Mouse (Mus musculus) forebrain, embryonic 16.5 days (tissue): ENCODE measurements around the gene Gorasp1. TPM values are rescaled to one million over a fixed set of nuclear protein-coding genes. Genes with fewer than 3 reads are reported as not detected.

ENCODE experiments used
- ATAC-seq: fragments of 200-750 bp; cut with Nextera tagmentation; 2 replicates; pipeline ENCODE4 v1.8.0; 2017; ENCODE audit warnings: mild to moderate bottlenecking, moderate library complexity
- H3K27ac ChIP-seq: fragments of 300-500 bp; sonication (generic); 2 replicates; pipeline ENCODE4 v1.5.1; 2014; ENCODE audit warnings: low read length, control low read depth
- H3K27me3 ChIP-seq: fragments of 300-500 bp; sonication (generic); replicated peaks from 2 replicates; pipeline ENCODE4 v1.6.1; 2014; ENCODE audit warnings: low read length; ENCODE audit not compliant: control insufficient read depth, insufficient read depth
- H3K36me3 ChIP-seq: fragments of 300-500 bp; sonication (generic); 2 replicates; pipeline ENCODE4 v1.6.1; 2014; ENCODE audit not compliant: control insufficient read depth, insufficient read depth
- H3K4me1 ChIP-seq: fragments of 300-500 bp; sonication (generic); replicated peaks from 2 replicates; pipeline ENCODE4 v1.6.1; 2014; ENCODE audit warnings: low read length; ENCODE audit not compliant: control insufficient read depth, insufficient read depth
- H3K4me2 ChIP-seq: fragments of 300-500 bp; sonication (generic); 2 replicates; pipeline ENCODE4 v1.6.1; 2014; ENCODE audit warnings: mild to moderate bottlenecking, low read length, control low read depth
- H3K4me3 ChIP-seq: fragments of 300-500 bp; sonication (generic); replicated peaks from 2 replicates; pipeline ENCODE4 v1.5.1; 2014; ENCODE audit warnings: mild to moderate bottlenecking, low read length, control low read depth
- H3K9ac ChIP-seq: fragments of 300-500 bp; sonication (generic); replicated peaks from 2 replicates; pipeline ENCODE4 v1.6.1; 2014; ENCODE audit warnings: low read depth, low read length, control low read depth
- H3K9me3 ChIP-seq: fragments of 300-500 bp; sonication (generic); 2 replicates; pipeline ENCODE4 v1.6.1; 2016; ENCODE audit warnings: low read length; ENCODE audit not compliant: control insufficient read depth
- WGBS: fragments of 180-500 bp; shearing (Covaris S2); extraction: QIAGEN DNeasy Blood & Tissue Kit; methylation state at CpG from one replicate; pipeline ENCODE4 v1.1.7; 2014; 5-methylcytosine and 5-hydroxymethylcytosine counted together
- polyA plus RNA-seq: library from polyadenylated mRNA; unstranded; fragments of >200 nt; fragmentation: Nextera tagmentation; extraction: Ambion mirVana; gene quantifications from 2 replicates; pipeline ENCODE4 v1.2.1, GENCODE M21; 2015

The Gorasp1 gene
- polyA plus RNA-seq, 1 experiment from 2014 or later = 30.4 TPM

DNA sequence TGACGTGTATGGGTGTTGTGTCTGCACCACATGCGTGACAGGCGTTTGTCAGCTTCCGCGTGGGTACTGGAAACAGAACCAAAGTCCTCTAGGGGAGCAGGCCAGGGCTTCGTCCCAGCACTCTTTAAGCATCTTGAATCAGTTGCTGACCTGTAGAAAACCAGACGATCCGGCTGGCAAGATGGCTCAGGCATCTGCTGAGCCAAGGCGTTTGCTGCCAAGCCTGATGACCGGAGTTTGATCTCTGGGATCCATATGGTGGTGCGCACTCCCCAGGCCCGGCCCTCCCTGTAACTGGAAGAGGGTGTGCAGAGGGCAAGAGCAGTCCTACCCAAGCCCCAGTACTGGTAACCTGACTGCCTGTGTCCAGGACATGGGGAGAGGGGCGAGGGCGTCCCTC, 4.5 kb upstream of the Gorasp1 start:
- Histone ChIP-seq H3K9me3 (no peaks in the 10 kb centered on the region), H3K9ac (no peak overlapping the region), H3K4me2 (no peak overlapping the region), H3K4me1 (peaks cover 4% of the 10 kb centered on the region), H3K27ac (no peak overlapping the region), H3K36me3 (no peaks in the 10 kb centered on the region), H3K4me3 (no peak overlapping the region), H3K27me3 (no peaks in the 10 kb centered on the region)
- no peak for ATAC-seq
- 77% methylated on average over 14 of the region's 14 CpGs for WGBS

GRCm38 (mm10) chr9:119941407-119941806, 4.0 kb upstream of the Gorasp1 start:
- Histone ChIP-seq H3K9ac (no peak overlapping the region), H3K4me3 (no peak overlapping the region), H3K4me2 (no peak overlapping the region), H3K36me3 (no peaks in the 10 kb centered on the region), H3K9me3 (no peaks in the 10 kb centered on the region), H3K4me1 (peaks cover 8% of the 10 kb centered on the region), H3K27ac (no peak overlapping the region), H3K27me3 (no peaks in the 10 kb centered on the region)
- 77% methylated on average over 5 of the region's 5 CpGs for WGBS
- ATAC-seq = no peak

DNA sequence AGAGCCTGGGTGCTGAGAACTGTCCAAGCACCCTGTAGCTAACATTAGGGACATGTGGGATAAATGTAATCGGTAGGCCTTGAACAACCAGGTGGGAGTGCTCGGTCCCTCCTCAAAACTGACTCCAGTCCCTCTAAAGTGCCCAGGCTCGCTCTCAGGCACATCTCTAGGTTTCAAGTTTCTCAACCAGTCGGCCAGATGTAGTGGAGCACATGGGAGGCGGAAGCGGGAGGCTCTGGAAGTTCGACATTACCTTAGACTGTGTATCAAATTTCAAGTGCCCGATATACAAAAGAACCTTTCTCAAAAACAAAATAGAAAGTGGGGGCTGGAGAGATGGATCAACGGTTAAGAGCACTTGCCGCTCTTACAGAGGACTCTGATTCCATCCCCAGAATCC, 2.3 kb upstream of the Gorasp1 start:
- Histone ChIP-seq H3K9me3 (no peaks in the 10 kb centered on the region), H3K36me3 (no peaks in the 10 kb centered on the region), H3K4me3 (no peak overlapping the region), H3K4me2 (no peak overlapping the region), H3K4me1 (peaks cover 12% of the 10 kb centered on the region), H3K27ac (no peak overlapping the region), H3K9ac (no peak overlapping the region), H3K27me3 (no peaks in the 10 kb centered on the region)
- ATAC-seq = no peak
- WGBS = 69% methylated on average over 10 of the region's 10 CpGs

DNA sequence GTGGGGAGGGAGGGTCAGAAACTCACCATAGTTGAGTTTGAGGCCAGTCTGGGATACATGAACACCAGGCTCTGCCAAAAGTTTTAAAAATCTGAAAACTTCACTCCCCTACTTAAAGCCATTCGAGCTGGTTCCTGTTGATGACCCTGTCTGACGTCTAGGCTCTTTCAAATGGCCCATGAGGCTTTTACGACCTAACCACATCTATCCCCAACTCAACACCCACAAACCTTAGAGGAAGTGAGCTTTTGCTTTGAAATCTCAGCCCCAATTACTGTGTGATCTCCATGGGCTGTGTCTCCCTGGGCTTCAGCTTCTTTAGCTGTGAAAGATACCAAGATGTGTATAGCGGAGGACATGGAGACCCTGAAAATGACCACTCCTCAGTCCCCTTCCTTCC, 1.1 kb upstream of the Gorasp1 start:
- no peak overlapping the region for H3K4me3 ChIP-seq
- H3K36me3 ChIP-seq = no peaks in the 10 kb centered on the region
- 87% methylated on average over 4 of the region's 4 CpGs for WGBS
- H3K27me3 ChIP-seq = no peaks in the 10 kb centered on the region
- H3K27ac ChIP-seq = no peak overlapping the region
- H3K4me2 ChIP-seq = no peak overlapping the region
- ATAC-seq = no peak
- H3K9me3 ChIP-seq = no peaks in the 10 kb centered on the region
- no peak overlapping the region for H3K9ac ChIP-seq
- peaks cover 12% of the 10 kb centered on the region for H3K4me1 ChIP-seq

- no peak for ATAC-seq
- H3K4me1 ChIP-seq = peaks cover 12% of the 10 kb centered on the region
- whole genome bisulfite sequencing = 92% methylated on average over 6 of the region's 6 CpGs
- H3K36me3 ChIP-seq = no peaks in the 10 kb centered on the region
- no peaks in the 10 kb centered on the region for H3K27me3 ChIP-seq
- no peak overlapping the region for H3K9ac ChIP-seq
- no peak overlapping the region for H3K4me3 ChIP-seq
- no peak overlapping the region for H3K4me2 ChIP-seq
- no peaks in the 10 kb centered on the region for H3K9me3 ChIP-seq
- H3K27ac ChIP-seq = no peak overlapping the region
Measured at GRCm38 (mm10) chr9:119933675-119934074, 3.7 kb downstream of the Gorasp1 start.

GRCm38 (mm10) chr9:119932358-119932757, 5.0 kb downstream of the Gorasp1 start:
- peaks cover 4% of the 10 kb centered on the region; the same call in 1 of the 2 replicates for H3K36me3 ChIP-seq
- H3K4me3 ChIP-seq = no peak overlapping the region
- no peak overlapping the region for H3K9ac ChIP-seq
- H3K4me2 ChIP-seq = no peak overlapping the region
- no peak for ATAC-seq
- 93% methylated on average over 12 of the region's 12 CpGs for WGBS
- H3K9me3 ChIP-seq = no peaks in the 10 kb centered on the region
- H3K27me3 ChIP-seq = no peaks in the 10 kb centered on the region
- no peak overlapping the region for H3K27ac ChIP-seq
- peaks cover 8% of the 10 kb centered on the region for H3K4me1 ChIP-seq

DNA sequence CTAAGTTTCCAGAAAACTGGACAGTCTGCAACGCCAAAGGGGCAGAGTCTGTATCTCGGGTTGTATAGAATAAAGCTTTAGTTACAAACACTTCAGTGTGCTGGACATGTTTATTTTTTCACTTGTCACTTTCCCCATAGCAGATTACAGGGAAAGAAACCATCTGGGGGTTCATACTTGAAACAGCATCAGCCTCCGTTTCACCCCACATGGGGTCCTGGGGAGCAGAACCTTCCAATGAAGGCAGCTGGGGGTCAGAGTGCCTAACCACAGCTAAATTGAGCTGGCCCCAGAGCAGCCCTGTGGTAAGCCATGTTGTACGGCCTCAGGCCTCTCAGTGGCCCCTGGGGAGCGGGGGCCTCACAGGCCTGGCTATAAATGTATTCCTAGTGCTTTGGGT, 10.9 kb downstream of the Gorasp1 start:
- Histone ChIP-seq H3K36me3 (peaks cover 34% of the 10 kb centered on the region), H3K27ac (no peak overlapping the region), H3K4me1 (no peaks in the 10 kb centered on the region), H3K27me3 (no peaks in the 10 kb centered on the region), H3K4me2 (no peak overlapping the region), H3K9me3 (no peaks in the 10 kb centered on the region), H3K9ac (no peak overlapping the region), H3K4me3 (no peak overlapping the region)
- ATAC-seq = no peak
- WGBS = 95% methylated on average over 5 of the region's 5 CpGs

GRCm38 (mm10) chr9:119925729-119926128, 11.6 kb downstream of the Gorasp1 start:
- no peaks in the 10 kb centered on the region for H3K27me3 ChIP-seq
- H3K27ac ChIP-seq = no peak overlapping the region
- H3K4me3 ChIP-seq = no peak overlapping the region
- H3K36me3 ChIP-seq = peaks cover 36% of the 10 kb centered on the region
- no peaks in the 10 kb centered on the region for H3K4me1 ChIP-seq
- H3K9me3 ChIP-seq = no peaks in the 10 kb centered on the region
- no peak overlapping the region for H3K4me2 ChIP-seq
- WGBS = 62% methylated on average over 8 of the region's 8 CpGs
- H3K9ac ChIP-seq = no peak overlapping the region
- ATAC-seq = no peak

- WGBS = 92% methylated on average over 16 of the region's 16 CpGs
- no peak overlapping the region for H3K4me3 ChIP-seq
- no peak for ATAC-seq
- no peak overlapping the region for H3K4me2 ChIP-seq
- H3K27me3 ChIP-seq = no peaks in the 10 kb centered on the region
- no peak overlapping the region for H3K27ac ChIP-seq
- H3K4me1 ChIP-seq = no peaks in the 10 kb centered on the region
- H3K9ac ChIP-seq = no peak overlapping the region
- H3K36me3 ChIP-seq = peaks cover 41% of the 10 kb centered on the region
- no peaks in the 10 kb centered on the region for H3K9me3 ChIP-seq
Measured at GRCm38 (mm10) chr9:119925120-119925657, 12.2 kb downstream of the Gorasp1 start.

DNA sequence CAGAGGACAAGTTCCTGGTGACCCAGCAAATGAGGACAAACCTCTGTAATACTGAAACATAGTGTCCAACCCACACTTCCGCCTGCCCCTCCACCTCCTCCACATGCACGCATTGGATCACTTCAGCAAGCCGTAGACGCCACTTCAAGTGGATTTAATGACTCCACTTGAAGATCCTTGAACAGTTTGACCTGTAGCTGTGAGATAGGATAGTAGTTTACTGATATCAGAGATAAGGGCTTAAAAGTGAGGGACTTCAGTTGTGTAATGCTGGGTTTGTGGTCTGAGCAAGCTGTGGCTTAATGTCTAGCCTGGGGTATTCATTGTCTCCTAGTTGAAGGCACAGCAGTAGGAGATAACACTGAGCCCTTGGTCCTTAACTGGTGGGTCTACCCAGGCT, 13.9 kb downstream of the Gorasp1 start:
- H3K4me2 ChIP-seq = no peak overlapping the region
- H3K27me3 ChIP-seq = no peaks in the 10 kb centered on the region
- H3K36me3 ChIP-seq = peaks cover 52% of the 10 kb centered on the region
- no peaks in the 10 kb centered on the region for H3K9me3 ChIP-seq
- H3K4me3 ChIP-seq = no peak overlapping the region
- no peak for ATAC-seq
- no peak overlapping the region for H3K9ac ChIP-seq
- no peak overlapping the region for H3K27ac ChIP-seq
- no peaks in the 10 kb centered on the region for H3K4me1 ChIP-seq
- WGBS = 87% methylated on average over 4 of the region's 4 CpGs
